Mouse (Mus musculus) frontal cortex, adult 2 months (tissue): Measurements from ENCODE around the gene Plpp6. TPM values are rescaled to one million over a fixed set of nuclear protein-coding genes. Genes with fewer than 3 reads are reported as not detected.

Source experiments
- polyA plus RNA-seq: library from polyadenylated mRNA; depleted of rRNA; stranded (reverse); fragments of >200 nt; gene quantifications from 2 replicates; pipeline ENCODE4 v1.2.3, GENCODE M21; 2012; rRNA removed

The Plpp6 gene
- polyA plus RNA-seq, 1 experiment = 25.7 TPM

Other genes starting within 250 kb of the Plpp6 start
- gene Slc1a1, start 128.9 kb upstream of the Plpp6 start, polyA plus RNA-seq = 70.2 and 78.6 TPM in 2 replicates
- 7.1 and 9.3 TPM in 2 replicates for gene 4430402I18Rik, start 3.8 kb downstream of the Plpp6 start, polyA plus RNA-seq
- gene Cdc37l1, start 26.4 kb downstream of the Plpp6 start, polyA plus RNA-seq = 62.3 and 65.0 TPM in 2 replicates
- 61.8 and 66.5 TPM in 2 replicates for gene Ak3, start 84.0 kb downstream of the Plpp6 start, polyA plus RNA-seq
- 19.2 and 20.1 TPM in 2 replicates for gene Rcl1, start 137.4 kb downstream of the Plpp6 start, polyA plus RNA-seq